ENCODE assay signal across 11 mouse cellular contexts in the genomic region with DNA sequence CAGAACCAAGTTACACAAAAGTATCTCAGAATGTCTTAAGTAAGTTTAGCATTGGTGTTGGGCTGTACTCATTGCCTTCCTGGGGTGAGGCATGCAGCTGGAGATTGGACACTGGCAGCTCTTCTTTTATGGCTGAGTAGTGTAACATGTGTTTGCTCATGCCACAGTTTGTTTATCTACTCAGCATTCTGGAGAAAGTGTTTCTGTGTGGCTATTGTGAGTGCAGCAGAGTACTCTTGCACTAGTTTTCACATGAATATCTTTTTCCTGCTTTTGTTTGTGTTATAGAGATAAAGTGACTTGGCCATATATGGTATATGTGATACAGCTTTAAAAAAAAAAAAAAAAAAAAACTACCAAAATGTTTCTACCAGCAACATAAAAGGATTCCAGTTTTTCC. TPM values are rescaled to one million over a fixed set of nuclear protein-coding genes. Genes with fewer than 3 reads are reported as not detected.
DNase-seq lines count a peak whose midpoint lies in the region; ATAC-seq and TF ChIP-seq lines count a peak whose summit lies in the region.
"Had no signal": no experiment of that assay in that cellular context is flagged by ENCODE, and none has a peak within 500 bp of the region (broad histone marks: within the 10 kb centered on the region; RNA-seq: fewer than 3 reads in every experiment).

No protein-coding gene starts in this region.

- 0 out of 2 replicates have a peak, but pooled peaks cover 4% of the 10 kb centered on the region for H3K36me3 ChIP-seq in embryonic facial prominence, embryonic 14.5 days (ENCODE audit: control insufficient read depth, insufficient read depth, low read length)
- H3K36me3 ChIP-seq in embryonic facial prominence, embryonic 10.5 days (replicated peaks): peaks cover 29% of the 10 kb centered on the region
- 0 out of 2 replicates have a peak, but pooled peaks cover under 1% of the 10 kb centered on the region for H3K36me3 ChIP-seq in limb, embryonic 15.5 days
- peaks cover 28% of the 10 kb centered on the region for H3K36me3 ChIP-seq in limb, embryonic 10.5 days
- H3K36me3 ChIP-seq in liver, adult 2 months (ENCODE audit: control insufficient read depth, insufficient read depth, low read length): no peaks in the 10 kb centered on the region
- H3K36me3 ChIP-seq in stomach, embryonic 16.5 days (ENCODE audit: control insufficient read depth, insufficient read depth, low read length): no peaks in the 10 kb centered on the region
- H3K36me3 ChIP-seq: neural tube, embryonic 12.5 days had no signal

- no peak overlapping the region for H3K4me3 ChIP-seq in embryonic facial prominence, embryonic 14.5 days (ENCODE audit: low read depth, low read length)
- no peak overlapping the region for H3K4me3 ChIP-seq in embryonic facial prominence, embryonic 10.5 days
- H3K4me3 ChIP-seq in limb, embryonic 15.5 days: no peak overlapping the region
- no peak overlapping the region for H3K4me3 ChIP-seq in limb, embryonic 10.5 days
- no peak overlapping the region for H3K4me3 ChIP-seq in liver, adult 2 months (ENCODE audit: insufficient read depth, low read depth, low read length)
- 0 out of 2 replicates have a peak overlapping the region, but pooled peaks have one; percentile 4 for H3K4me3 ChIP-seq in stomach, embryonic 16.5 days (replicated peaks; ENCODE audit: low read length)
- no peak overlapping the region for H3K4me3 ChIP-seq in cerebellum, adult 2 months (replicated peaks; ENCODE audit: insufficient read depth, low read depth, low read length)
- H3K4me3 ChIP-seq: neural tube, embryonic 12.5 days had no signal

- no peak for TF ChIP-seq POLR2A in liver, adult 2 months (IDR thresholded peaks at IDR 0.05; ENCODE audit: extremely low read depth, insufficient read depth, low read length)
- TF ChIP-seq POLR2A in cerebellum, adult 2 months (IDR thresholded peaks at IDR 0.05; ENCODE audit: borderline replicate concordance, insufficient read depth, low read length): no peak

- H3K9ac ChIP-seq in embryonic facial prominence, embryonic 14.5 days (ENCODE audit: low read depth, low read length): no peak overlapping the region
- no peak overlapping the region for H3K9ac ChIP-seq in limb, embryonic 15.5 days
- H3K9ac ChIP-seq in liver, adult 2 months (ENCODE audit: low read depth, low read length): no peak overlapping the region
- H3K9ac ChIP-seq in stomach, embryonic 16.5 days (ENCODE audit: low read length): peak overlapping the region; percentile 10; the same call in 1 of the 2 replicates
- H3K9ac ChIP-seq: neural tube, embryonic 12.5 days had no signal

- no peaks in the 10 kb centered on the region for H3K9me3 ChIP-seq in embryonic facial prominence, embryonic 14.5 days (ENCODE audit: control insufficient read depth, low read length)
- no peaks in the 10 kb centered on the region for H3K9me3 ChIP-seq in embryonic facial prominence, embryonic 10.5 days
- H3K9me3 ChIP-seq in limb, embryonic 15.5 days: no peaks in the 10 kb centered on the region
- no peaks in the 10 kb centered on the region for H3K9me3 ChIP-seq in limb, embryonic 10.5 days (replicated peaks)
- no peaks in the 10 kb centered on the region for H3K9me3 ChIP-seq in stomach, embryonic 16.5 days (replicated peaks; ENCODE audit: control insufficient read depth, low read length)
- H3K9me3 ChIP-seq: neural tube, embryonic 12.5 days had no signal

- no peak for ATAC-seq in embryonic facial prominence, embryonic 14.5 days (ENCODE audit: low read depth)
- no peak for ATAC-seq in limb, embryonic 15.5 days (ENCODE audit: insufficient number of reproducible peaks, low FRiP score, low TSS enrichment, low read depth)
- ATAC-seq in stomach, embryonic 16.5 days (ENCODE audit: insufficient read depth, low FRiP score): no peak
- ATAC-seq: forebrain, embryonic 16.5 days had no signal

- H3K27me3 ChIP-seq in embryonic facial prominence, embryonic 14.5 days (replicated peaks; ENCODE audit: control insufficient read depth, insufficient read depth, low read length): no peaks in the 10 kb centered on the region
- H3K27me3 ChIP-seq in embryonic facial prominence, embryonic 10.5 days (replicated peaks; ENCODE audit: low read depth, poor library complexity, severe bottlenecking): no peaks in the 10 kb centered on the region
- H3K27me3 ChIP-seq in limb, embryonic 15.5 days: no peaks in the 10 kb centered on the region
- no peaks in the 10 kb centered on the region for H3K27me3 ChIP-seq in limb, embryonic 10.5 days (ENCODE audit: low read depth, poor library complexity, severe bottlenecking)
- H3K27me3 ChIP-seq in liver, adult 2 months (ENCODE audit: control insufficient read depth, insufficient read depth, low read length): no peaks in the 10 kb centered on the region
- H3K27me3 ChIP-seq in stomach, embryonic 16.5 days (ENCODE audit: control insufficient read depth, insufficient read depth, low read length): no peaks in the 10 kb centered on the region
- H3K27me3 ChIP-seq in cerebellum, adult 2 months (ENCODE audit: control insufficient read depth, insufficient read depth, low read length): no peaks in the 10 kb centered on the region
- H3K27me3 ChIP-seq: neural tube, embryonic 12.5 days had no signal

- peaks cover 15% of the 10 kb centered on the region for H3K79me2 ChIP-seq in liver, adult 2 months (ENCODE audit: control insufficient read depth, insufficient read depth, low read length)

- no peak for TF ChIP-seq CTCF in liver, adult 2 months (IDR thresholded peaks at IDR 0.05; ENCODE audit: low read depth, low read length)
- TF ChIP-seq CTCF in cerebellum, adult 2 months (IDR thresholded peaks at IDR 0.05; ENCODE audit: borderline replicate concordance, insufficient read depth, low read depth, low read length): no peak

- H3K4me1 ChIP-seq in embryonic facial prominence, embryonic 14.5 days (ENCODE audit: control insufficient read depth, insufficient read depth, low read length): 0 out of 2 replicates have a peak, but pooled peaks cover 3% of the 10 kb centered on the region
- no peaks in the 10 kb centered on the region for H3K4me1 ChIP-seq in embryonic facial prominence, embryonic 10.5 days
- no peaks in the 10 kb centered on the region for H3K4me1 ChIP-seq in limb, embryonic 15.5 days
- no peaks in the 10 kb centered on the region for H3K4me1 ChIP-seq in limb, embryonic 10.5 days
- no peaks in the 10 kb centered on the region; the same call in 1 of the 2 replicates for H3K4me1 ChIP-seq in liver, adult 2 months (ENCODE audit: control insufficient read depth, insufficient read depth, low read length)
- peaks cover 13% of the 10 kb centered on the region for H3K4me1 ChIP-seq in stomach, embryonic 16.5 days (ENCODE audit: control insufficient read depth, insufficient read depth, low read length)
- peaks cover 2% of the 10 kb centered on the region; the same call in 1 of the 2 replicates for H3K4me1 ChIP-seq in cerebellum, adult 2 months (ENCODE audit: control insufficient read depth, insufficient read depth, low read length)
- H3K4me1 ChIP-seq: neural tube, embryonic 12.5 days had no signal

- H3K4me2 ChIP-seq in embryonic facial prominence, embryonic 14.5 days (ENCODE audit: low read depth, low read length): no peak overlapping the region; the same call in 1 of the 2 replicates
- no peak overlapping the region for H3K4me2 ChIP-seq in limb, embryonic 15.5 days
- peak overlapping the region; percentile 21; the same call in 1 of the 2 replicates for H3K4me2 ChIP-seq in stomach, embryonic 16.5 days (ENCODE audit: low read depth, low read length)
- H3K4me2 ChIP-seq: neural tube, embryonic 12.5 days had no signal

- H3K27ac ChIP-seq in embryonic facial prominence, embryonic 14.5 days (replicated peaks; ENCODE audit: low read depth, low read length): peak overlapping the region; percentile 58
- H3K27ac ChIP-seq in embryonic facial prominence, embryonic 10.5 days (replicated peaks): no peak overlapping the region
- peak overlapping the region; percentile 7; the same call in 1 of the 2 replicates for H3K27ac ChIP-seq in limb, embryonic 15.5 days
- no peak overlapping the region for H3K27ac ChIP-seq in limb, embryonic 10.5 days
- H3K27ac ChIP-seq in liver, adult 2 months (replicated peaks; ENCODE audit: insufficient read depth, low read depth, low read length): no peak overlapping the region
- peak overlapping the region; percentile 72 for H3K27ac ChIP-seq in stomach, embryonic 16.5 days (ENCODE audit: low read length)
- H3K27ac ChIP-seq in cerebellum, adult 2 months (ENCODE audit: insufficient read depth, low read length): no peak overlapping the region
- H3K27ac ChIP-seq: neural tube, embryonic 12.5 days had no signal

- DNase-seq in embryonic facial prominence, embryonic 14.5 days (ENCODE audit: low spot score): no peak
- no peak for DNase-seq in embryonic facial prominence, embryonic 10.5 days (ENCODE audit: low spot score)
- DNase-seq in limb, embryonic 10.5 days (ENCODE audit: low spot score): no peak
- DNase-seq in liver, adult 2 months (ENCODE audit: extremely low read depth, low read depth, low spot score): peak; percentile 31
- no peak for DNase-seq in gastrocnemius, postnatal 4 days (ENCODE audit: low spot score in 2 of 2)
- DNase-seq in cerebellum, adult 2 months: no peak
- DNase-seq: embryo, embryonic 11 days had no signal

RNA-seq across cellular contexts. Expression of a gene that starts 13.5 kb away (rescaled TPM):
- polyA plus RNA-seq in embryonic facial prominence, embryonic 14.5 days (2014; fragmentation: Nextera tagmentation; extraction: Ambion mirVana): 27.8 and 28.5 TPM in 2 replicates
- polyA plus RNA-seq in embryonic facial prominence, embryonic 10.5 days (2016; fragmentation: Nextera tagmentation; extraction: Ambion mirVana): 30.5 and 30.7 TPM in 2 replicates
- polyA plus RNA-seq in limb, embryonic 15.5 days (2015; fragmentation: Nextera tagmentation; extraction: Ambion mirVana): 20.3 and 24.3 TPM in 2 replicates
- polyA plus RNA-seq in limb, embryonic 10.5 days (2016; fragmentation: Nextera tagmentation; extraction: Ambion mirVana): 32.9 and 33.2 TPM in 2 replicates
- total RNA-seq in liver, adult 2 months (2014; rRNA removed): 18.5 and 19.7 TPM in 2 replicates
- 6.2 and 6.3 TPM in 2 replicates for polyA plus RNA-seq in liver, adult 2 months (2012; rRNA removed)
- polyA plus RNA-seq in stomach, embryonic 16.5 days (2015; fragmentation: Nextera tagmentation; extraction: Ambion mirVana): 23.2 and 23.7 TPM in 2 replicates
- total RNA-seq in gastrocnemius, postnatal 4 days (2021): 10 to 100 TPM; 21.5 to 24.3 TPM
- 20.5 and 21.4 TPM in 2 replicates for polyA plus RNA-seq in cerebellum, adult 2 months (2012; rRNA removed)

RNA-seq across cellular contexts. Expression of a gene that starts 50.8 kb away (rescaled TPM):
- 692 and 697 TPM in 2 replicates for polyA plus RNA-seq in embryonic facial prominence, embryonic 14.5 days (2014; fragmentation: Nextera tagmentation; extraction: Ambion mirVana)
- polyA plus RNA-seq in embryonic facial prominence, embryonic 10.5 days (2016; fragmentation: Nextera tagmentation; extraction: Ambion mirVana): 501 and 504 TPM in 2 replicates
- 712 and 733 TPM in 2 replicates for polyA plus RNA-seq in limb, embryonic 15.5 days (2015; fragmentation: Nextera tagmentation; extraction: Ambion mirVana)
- 464 and 513 TPM in 2 replicates for polyA plus RNA-seq in limb, embryonic 10.5 days (2016; fragmentation: Nextera tagmentation; extraction: Ambion mirVana)
- 46.6 and 55.2 TPM in 2 replicates for total RNA-seq in liver, adult 2 months (2014; rRNA removed)
- 104 and 117 TPM in 2 replicates for polyA plus RNA-seq in liver, adult 2 months (2012; rRNA removed)
- 645 and 647 TPM in 2 replicates for polyA plus RNA-seq in stomach, embryonic 16.5 days (2015; fragmentation: Nextera tagmentation; extraction: Ambion mirVana)
- 100 to 1,000 TPM; 169 to 185 TPM for total RNA-seq in gastrocnemius, postnatal 4 days (2021)
- 86.2 and 86.9 TPM in 2 replicates for polyA plus RNA-seq in cerebellum, adult 2 months (2012; rRNA removed)

RNA-seq across cellular contexts. Expression of a gene that starts 52.4 kb away (rescaled TPM):
- polyA plus RNA-seq in embryonic facial prominence, embryonic 14.5 days (2014; fragmentation: Nextera tagmentation; extraction: Ambion mirVana): 28.0 and 28.9 TPM in 2 replicates
- 15.8 and 16.7 TPM in 2 replicates for polyA plus RNA-seq in embryonic facial prominence, embryonic 10.5 days (2016; fragmentation: Nextera tagmentation; extraction: Ambion mirVana)
- 18.8 and 20.2 TPM in 2 replicates for polyA plus RNA-seq in limb, embryonic 15.5 days (2015; fragmentation: Nextera tagmentation; extraction: Ambion mirVana)
- 14.3 and 17.2 TPM in 2 replicates for polyA plus RNA-seq in limb, embryonic 10.5 days (2016; fragmentation: Nextera tagmentation; extraction: Ambion mirVana)
- total RNA-seq in liver, adult 2 months (2014; rRNA removed): 43.8 and 50.8 TPM in 2 replicates
- polyA plus RNA-seq in liver, adult 2 months (2012; rRNA removed): 10.4 and 10.5 TPM in 2 replicates
- polyA plus RNA-seq in stomach, embryonic 16.5 days (2015; fragmentation: Nextera tagmentation; extraction: Ambion mirVana): 59.1 and 60.6 TPM in 2 replicates
- 100 to 1,000 TPM in 1 of 2 experiments, 10 to 100 TPM in 1; 94.8 to 116 TPM for total RNA-seq in gastrocnemius, postnatal 4 days (2021)
- 43.0 and 44.1 TPM in 2 replicates for polyA plus RNA-seq in cerebellum, adult 2 months (2012; rRNA removed)

Comparison
In these comparisons a context has a peak if more than half of its experiments do, and no peak if none do; other contexts are left out.
1. H3K27ac ChIP-seq: peak in embryonic facial prominence, embryonic 14.5 days (single experiment), limb, embryonic 15.5 days (single experiment) and stomach, embryonic 16.5 days (single experiment); none in embryonic facial prominence, embryonic 10.5 days (single experiment), limb, embryonic 10.5 days (single experiment), liver, adult 2 months (single experiment) and cerebellum, adult 2 months (single experiment).